Mouse (Mus musculus) neural tube, embryonic 14.5 days (tissue): ENCODE data around the gene Ccnd1. TPM values are rescaled to one million over a fixed set of nuclear protein-coding genes. Genes with fewer than 3 reads are reported as not detected.

Source experiments
- ATAC-seq: fragments of 200-750 bp; cut with Nextera tagmentation; 2 replicates; pipeline ENCODE4 v1.8.0; 2017; ENCODE audit warnings: low read depth, mild to moderate bottlenecking, moderate TSS enrichment, moderate library complexity
- H3K27ac ChIP-seq: fragments of 300-500 bp; sonication (generic); 2 replicates; pipeline ENCODE4 v1.5.1; 2014; ENCODE audit warnings: low read depth, mild to moderate bottlenecking, control low read depth, low read length, moderate library complexity, mixed read lengths
- H3K27me3 ChIP-seq: fragments of 300-500 bp; sonication (generic); 2 replicates; pipeline ENCODE4 v1.6.1; 2014; ENCODE audit warnings: low read length; ENCODE audit not compliant: control insufficient read depth, insufficient read depth
- H3K36me3 ChIP-seq: fragments of 300-500 bp; sonication (generic); 2 replicates; pipeline ENCODE4 v1.6.1; 2014; ENCODE audit warnings: low read length, mixed read lengths; ENCODE audit not compliant: control insufficient read depth, insufficient read depth
- H3K4me1 ChIP-seq: fragments of 300-500 bp; sonication (generic); 2 replicates; pipeline ENCODE4 v1.6.1; 2014; ENCODE audit warnings: low read length; ENCODE audit not compliant: control insufficient read depth, insufficient read depth
- H3K4me2 ChIP-seq: fragments of 300-500 bp; sonication (generic); 2 replicates; pipeline ENCODE4 v1.6.1; 2014; ENCODE audit warnings: mild to moderate bottlenecking, low read depth, low read length, control low read depth
- H3K4me3 ChIP-seq: fragments of 300-500 bp; sonication (generic); 2 replicates; pipeline ENCODE4 v1.5.1; 2014; ENCODE audit warnings: low read depth, low read length, control low read depth, mixed read lengths
- H3K9ac ChIP-seq: fragments of 300-500 bp; sonication (generic); replicated peaks from 2 replicates; pipeline ENCODE4 v1.6.1; 2014; ENCODE audit warnings: low read depth, mild to moderate bottlenecking, control low read depth, low read length, mixed read lengths
- H3K9me3 ChIP-seq: fragments of 300-500 bp; sonication (generic); 2 replicates; pipeline ENCODE4 v1.6.1; 2016; ENCODE audit warnings: low read length; ENCODE audit not compliant: control insufficient read depth
- WGBS: fragments of 180-500 bp; shearing (Covaris S2); extraction: QIAGEN DNeasy Blood & Tissue Kit; methylation state at CpG from one replicate; pipeline ENCODE4 v1.1.7; 2014; 5-methylcytosine and 5-hydroxymethylcytosine counted together
- polyA plus RNA-seq: library from polyadenylated mRNA; unstranded; fragments of >200 nt; fragmentation: Nextera tagmentation; extraction: Ambion mirVana; gene quantifications from 2 replicates; pipeline ENCODE4 v1.2.1, GENCODE M21; 2014

Ccnd1 gene
- polyA plus RNA-seq, 1 experiment from 2014 or later = 12.1 TPM

- H3K36me3 ChIP-seq = no peaks in the 10 kb centered on the region
- no peak overlapping the region for H3K4me3 ChIP-seq
- no peaks in the 10 kb centered on the region for H3K9me3 ChIP-seq
- no peak overlapping the region for H3K27ac ChIP-seq
- no peaks in the 10 kb centered on the region for H3K27me3 ChIP-seq
- ATAC-seq = no peak
- no peak overlapping the region for H3K9ac ChIP-seq
- WGBS = 76% methylated on average over 2 of the region's 2 CpGs
- H3K4me1 ChIP-seq = peaks cover 5% of the 10 kb centered on the region; the same call in 1 of the 2 replicates
- no peak overlapping the region for H3K4me2 ChIP-seq
Measured at GRCm38 (mm10) chr7:144927591-144927990, 12.1 kb downstream of the Ccnd1 start.

- Histone ChIP-seq H3K27ac (no peak overlapping the region), H3K4me3 (no peak overlapping the region), H3K27me3 (no peaks in the 10 kb centered on the region), H3K9me3 (no peaks in the 10 kb centered on the region), H3K4me2 (no peak overlapping the region), H3K36me3 (peaks cover 27% of the 10 kb centered on the region; the same call in 1 of the 2 replicates), H3K4me1 (peaks cover 6% of the 10 kb centered on the region; the same call in 1 of the 2 replicates), H3K9ac (no peak overlapping the region)
- WGBS = 74% methylated on average over 1 of the region's 1 CpGs
- no peak for ATAC-seq
Measured at GRCm38 (mm10) chr7:144918823-144919222, 20.9 kb downstream of the Ccnd1 start.

- Histone ChIP-seq H3K9me3 (no peaks in the 10 kb centered on the region), H3K9ac (peak within 1 kb of the TSS; percentile 64), H3K4me3 (peak within 1 kb of the TSS; percentile 83), H3K27ac (peak within 1 kb of the TSS; percentile 93), H3K4me2 (peak within 1 kb of the TSS; percentile 94), H3K27me3 (no peaks in the 10 kb centered on the region), H3K36me3 (peaks cover 21% of the 10 kb centered on the region; the same call in 1 of the 2 replicates), H3K4me1 (peaks cover 6% of the 10 kb centered on the region; the same call in 1 of the 2 replicates)
- ATAC-seq = peak; percentile 93
- under 1% methylated on average over 55 of the region's 55 CpGs for WGBS
Measured at GRCm38 (mm10) chr7:144914948-144915750, 24.6 kb downstream of the Ccnd1 start, which contains the start of gene LTO1. Gene LTO1 (plus strand): TSS chr7:144915100.

- peak; percentile 92 for ATAC-seq
- Histone ChIP-seq H3K36me3 (peaks cover 14% of the 10 kb centered on the region; the same call in 1 of the 2 replicates), H3K4me3 (peak overlapping the region; percentile 83), H3K27ac (peak overlapping the region; percentile 93), H3K9ac (peak overlapping the region; percentile 64; the same call in 1 of the 2 replicates), H3K4me2 (peak overlapping the region; percentile 94), H3K27me3 (no peaks in the 10 kb centered on the region), H3K9me3 (no peaks in the 10 kb centered on the region), H3K4me1 (peaks cover 6% of the 10 kb centered on the region; the same call in 1 of the 2 replicates)
- WGBS = 10% methylated on average over 17 of the region's 17 CpGs
Measured at GRCm38 (mm10) chr7:144914296-144914947, 25.3 kb downstream of the Ccnd1 start.

- Histone ChIP-seq H3K27ac (no peak overlapping the region), H3K9ac (no peak overlapping the region), H3K9me3 (no peaks in the 10 kb centered on the region), H3K4me3 (no peak overlapping the region), H3K4me1 (peaks cover 6% of the 10 kb centered on the region; the same call in 1 of the 2 replicates), H3K36me3 (0 out of 2 replicates have a peak, but pooled peaks cover 9% of the 10 kb centered on the region), H3K27me3 (no peaks in the 10 kb centered on the region), H3K4me2 (no peak overlapping the region)
- ATAC-seq = no peak
- 58% methylated on average over 4 of the region's 4 CpGs for WGBS
Measured at GRCm38 (mm10) chr7:144912897-144913296, 26.8 kb downstream of the Ccnd1 start.

- no peak overlapping the region for H3K4me3 ChIP-seq
- no peak overlapping the region for H3K9ac ChIP-seq
- peaks cover 6% of the 10 kb centered on the region; the same call in 1 of the 2 replicates for H3K4me1 ChIP-seq
- no peaks in the 10 kb centered on the region for H3K27me3 ChIP-seq
- no peak overlapping the region for H3K27ac ChIP-seq
- no peak overlapping the region for H3K4me2 ChIP-seq
- no peaks in the 10 kb centered on the region for H3K36me3 ChIP-seq
- WGBS = 82% methylated on average over 1 of the region's 1 CpGs
- no peak for ATAC-seq
- no peaks in the 10 kb centered on the region for H3K9me3 ChIP-seq
Measured at GRCm38 (mm10) chr7:144911121-144911520, 28.6 kb downstream of the Ccnd1 start.

- Histone ChIP-seq H3K27me3 (no peaks in the 10 kb centered on the region), H3K36me3 (no peaks in the 10 kb centered on the region), H3K27ac (no peak overlapping the region), H3K4me3 (no peak overlapping the region), H3K9ac (no peak overlapping the region), H3K4me2 (no peak overlapping the region), H3K9me3 (no peaks in the 10 kb centered on the region), H3K4me1 (no peaks in the 10 kb centered on the region)
- peak; percentile 47; the same call in 1 of the 2 replicates for ATAC-seq
- WGBS = 36% methylated on average over 7 of the region's 7 CpGs
Measured at GRCm38 (mm10) chr7:144908705-144909104, 31.0 kb downstream of the Ccnd1 start.

- Histone ChIP-seq H3K27ac (no peak overlapping the region), H3K4me1 (no peaks in the 10 kb centered on the region), H3K9ac (no peak overlapping the region), H3K9me3 (no peaks in the 10 kb centered on the region), H3K27me3 (no peaks in the 10 kb centered on the region), H3K4me2 (no peak overlapping the region), H3K4me3 (no peak overlapping the region), H3K36me3 (no peaks in the 10 kb centered on the region)
- ATAC-seq = no peak
- 17% methylated on average over 8 of the region's 8 CpGs for WGBS
Measured at GRCm38 (mm10) chr7:144907793-144908192, 31.9 kb downstream of the Ccnd1 start.
